Mouse (Mus musculus): ENCODE data around the gene Zmynd15.
"Not testable (repeated sequence)": the region's sequence is repeated elsewhere in the genome, so short reads cannot be mapped to it uniquely, and the experiment has no call there.

The Zmynd15 gene

DNA sequence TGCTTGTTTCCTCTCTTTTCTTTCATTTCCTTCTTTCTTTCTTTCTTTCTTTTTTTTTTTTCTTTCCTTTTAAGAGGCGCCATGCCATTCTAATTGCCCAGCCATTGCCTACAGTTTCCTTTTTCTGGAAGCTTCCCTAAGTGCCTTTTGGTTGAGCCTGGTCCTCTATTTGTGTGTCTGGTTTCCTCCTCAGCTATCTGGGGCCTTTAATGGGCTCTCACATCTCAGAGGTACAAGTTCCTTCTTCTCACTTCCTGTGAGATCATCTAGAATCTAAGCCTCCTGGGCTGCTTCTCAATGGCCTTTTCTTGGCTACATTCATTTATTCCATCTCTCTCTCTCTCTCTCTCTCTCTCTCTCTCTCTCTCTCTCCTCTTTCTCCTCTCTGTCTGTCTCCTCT lies 11.9 kb upstream of the Zmynd15 start:
- no peak for DNase-seq (ENCODE audit: low spot score in 2 of 2)

DNA sequence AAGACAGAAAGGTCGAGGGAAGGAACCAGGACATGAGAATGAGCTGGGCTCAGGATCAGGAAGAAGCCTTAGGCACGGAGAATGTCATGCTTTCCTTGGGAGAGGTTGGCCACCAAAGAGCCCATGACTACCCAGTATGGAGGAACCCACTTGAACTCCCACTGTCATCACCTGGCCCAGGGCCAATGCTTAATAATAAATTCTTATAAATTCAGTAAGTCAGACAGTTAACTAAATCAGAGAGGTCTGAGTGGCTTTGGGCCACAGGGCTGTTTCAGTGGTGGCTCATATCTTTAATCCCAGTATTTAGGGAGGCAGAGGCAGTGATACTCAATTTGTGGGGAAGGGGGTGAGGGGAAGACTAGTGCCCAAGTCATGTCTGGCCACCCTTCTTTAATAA lies 8.3 kb upstream of the Zmynd15 start:
- no peak for DNase-seq (ENCODE audit: low spot score in 2 of 2)

DNA sequence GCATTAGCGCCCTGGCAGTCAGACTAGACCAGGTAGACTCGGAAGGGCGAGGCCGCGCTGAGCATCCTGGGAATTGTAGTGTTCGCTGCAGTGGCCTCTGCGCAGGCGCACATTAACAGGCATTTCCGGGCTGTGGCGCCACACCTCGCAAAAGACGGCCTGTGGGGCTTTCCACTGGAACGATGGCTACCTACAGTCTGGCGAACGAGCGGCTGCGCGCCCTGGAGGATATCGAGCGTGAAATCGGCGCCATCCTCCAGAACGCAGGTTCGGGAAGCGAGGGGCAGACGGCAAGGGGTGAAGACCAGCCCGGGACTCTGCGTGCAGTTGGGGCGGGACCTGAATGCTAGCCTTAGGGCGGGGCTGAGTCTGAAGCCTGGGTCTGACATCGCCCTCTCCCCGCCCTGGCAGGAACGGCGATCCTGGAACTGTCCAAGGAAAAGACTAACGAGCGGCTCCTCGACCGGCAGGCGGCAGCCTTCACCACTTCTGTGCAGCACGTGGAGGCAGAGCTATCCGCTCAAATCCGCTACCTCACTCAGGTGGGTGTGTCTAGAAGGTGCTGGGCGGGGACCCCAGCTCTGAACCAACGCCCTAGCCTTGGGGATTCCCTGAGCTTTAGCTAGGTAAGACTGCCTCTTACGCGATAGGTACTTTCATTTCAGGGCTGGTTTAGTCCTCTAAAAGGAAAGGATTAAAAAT lies 7.3 kb upstream of the Zmynd15 start, which contains the start of gene Med11:
Med11 (plus strand) TSS at position 123 of the 702 bp plus-strand sequence.
- DNase-seq (ENCODE audit: low spot score in 2 of 2), result peak; percentile 93 to 95

DNA sequence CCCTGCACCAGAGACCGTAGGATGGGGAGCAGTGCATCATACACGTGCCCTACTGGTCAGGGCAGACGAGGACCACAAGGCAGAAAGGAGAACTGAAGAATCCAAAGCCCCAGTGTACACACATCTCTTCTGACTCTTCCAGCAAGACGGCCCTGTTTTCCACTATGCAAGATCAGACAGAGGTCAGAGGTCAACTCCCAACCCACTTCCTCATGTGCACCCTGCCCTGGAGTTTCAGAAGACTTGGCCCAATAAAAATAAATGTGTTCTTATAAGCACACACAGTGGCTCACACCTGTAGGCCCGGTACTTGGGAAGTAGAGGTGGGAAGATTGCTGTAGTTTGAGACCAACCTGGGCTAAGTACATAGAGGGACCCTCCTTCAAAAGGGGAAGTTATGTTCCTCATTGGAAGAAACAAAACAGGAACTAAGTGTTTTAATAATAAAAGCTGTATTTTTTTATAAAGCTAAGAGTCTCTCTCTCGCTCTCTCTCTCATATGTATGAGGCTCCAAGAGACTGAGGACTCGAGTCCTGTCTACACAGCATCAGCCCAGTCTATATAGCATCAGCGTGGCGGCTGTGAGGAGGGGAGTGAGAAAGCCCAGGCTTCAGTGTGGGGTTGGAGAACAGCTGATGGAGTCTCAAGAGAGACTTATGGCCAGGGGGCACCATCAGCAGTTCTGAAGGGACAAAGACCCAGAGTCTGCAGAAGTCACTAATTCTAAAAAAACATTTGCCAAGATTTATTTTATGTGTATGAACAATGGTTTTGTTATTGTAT lies 5.8 kb upstream of the Zmynd15 start:
- peak; percentile 43 to 48 for DNase-seq (ENCODE audit: low spot score in 2 of 2)

DNA sequence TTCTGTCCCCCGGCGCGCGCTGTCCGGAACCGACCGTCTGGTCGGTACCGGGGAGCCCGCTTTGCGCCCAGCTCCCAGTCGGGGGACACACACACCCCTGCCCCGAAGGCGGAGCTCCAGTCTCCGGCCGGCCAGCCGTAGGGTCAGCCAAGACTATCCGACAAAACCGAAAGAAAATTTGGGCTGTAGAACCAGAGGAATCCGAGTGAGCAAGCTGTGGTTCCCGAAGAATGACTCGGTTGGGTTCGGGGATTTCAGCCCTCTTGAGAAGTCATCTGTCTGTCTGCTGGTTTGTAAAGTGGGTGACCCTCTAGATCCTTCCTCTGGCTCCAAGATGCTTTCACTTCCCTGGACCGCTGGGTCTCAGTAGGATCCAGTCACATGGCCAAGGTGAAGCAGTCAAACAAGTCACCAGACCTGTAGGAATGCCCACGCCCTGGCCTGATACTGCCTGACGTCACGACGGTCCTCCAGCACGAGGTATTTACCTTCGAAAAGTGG lies 418 bp downstream of the Zmynd15 start, which contains the start of gene Cxcl16:
Cxcl16 (minus strand) TSS at position 384 of the 501 bp plus-strand sequence.
- no peak for DNase-seq (ENCODE audit: low spot score in 2 of 2)

DNA sequence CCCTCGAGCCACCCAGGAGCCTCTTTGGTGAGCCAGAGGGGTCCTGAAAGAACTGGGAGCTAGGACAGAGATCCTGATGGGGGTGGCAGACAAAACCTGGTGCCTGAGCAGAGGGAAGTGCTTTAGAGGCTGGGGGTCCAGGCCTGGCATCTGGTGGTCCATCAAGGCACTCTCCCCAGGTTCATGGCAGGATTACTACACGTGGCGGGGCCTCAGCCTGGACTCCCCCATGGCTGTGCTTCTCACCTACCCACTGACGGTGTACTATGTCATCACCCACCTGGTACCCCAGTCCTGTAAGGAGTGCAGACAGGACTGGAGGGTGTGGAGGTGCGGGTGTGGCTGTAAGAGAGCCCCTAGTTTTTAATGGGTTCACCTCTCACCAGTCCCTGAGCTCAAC lies 4.7 kb downstream of the Zmynd15 start:
- DNase-seq (ENCODE audit: low spot score in 2 of 2), result no peak

DNA sequence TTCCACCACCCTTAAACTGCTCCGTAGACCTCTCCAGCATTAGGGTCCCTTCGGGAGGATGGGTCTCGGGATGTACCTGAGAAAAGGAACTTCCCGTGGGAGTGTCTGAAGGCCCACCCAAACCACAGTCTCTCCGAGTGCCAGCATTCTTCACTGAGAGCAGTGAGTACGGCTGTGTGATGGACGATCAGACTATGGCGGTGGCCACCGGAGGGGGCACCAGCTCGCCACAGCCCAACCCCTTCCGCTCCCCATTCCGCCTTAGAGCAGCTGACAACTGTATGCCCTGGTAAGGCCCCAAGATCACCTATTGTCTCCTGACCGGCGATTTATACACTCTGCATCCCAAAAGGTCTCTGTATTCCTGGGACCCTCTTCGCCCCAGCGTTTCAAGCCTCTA lies 6.0 kb downstream of the Zmynd15 start:
- DNase-seq (ENCODE audit: low spot score in 2 of 2), result no peak

DNA sequence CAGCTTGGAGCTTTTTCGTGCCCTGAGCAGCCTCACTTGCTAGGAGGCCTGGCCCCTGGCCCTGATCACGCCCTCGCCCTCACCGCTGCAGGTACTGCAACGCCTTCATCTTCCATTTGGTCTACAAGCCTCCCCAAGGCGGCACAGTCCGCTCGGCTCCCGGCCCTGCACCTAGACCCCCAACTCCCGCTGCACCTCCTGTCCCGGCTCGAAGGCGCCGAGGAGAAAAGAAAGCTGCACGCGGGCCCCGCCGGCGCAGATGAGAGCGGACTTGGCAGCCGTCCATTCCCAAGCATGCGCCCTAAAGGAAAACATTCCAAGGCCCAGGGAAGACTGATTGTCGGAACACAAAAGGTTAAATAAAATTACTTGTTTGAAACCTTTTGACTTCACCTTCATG lies 6.6 kb downstream of the Zmynd15 start:
- no peak for DNase-seq (ENCODE audit: low spot score in 2 of 2)

DNA sequence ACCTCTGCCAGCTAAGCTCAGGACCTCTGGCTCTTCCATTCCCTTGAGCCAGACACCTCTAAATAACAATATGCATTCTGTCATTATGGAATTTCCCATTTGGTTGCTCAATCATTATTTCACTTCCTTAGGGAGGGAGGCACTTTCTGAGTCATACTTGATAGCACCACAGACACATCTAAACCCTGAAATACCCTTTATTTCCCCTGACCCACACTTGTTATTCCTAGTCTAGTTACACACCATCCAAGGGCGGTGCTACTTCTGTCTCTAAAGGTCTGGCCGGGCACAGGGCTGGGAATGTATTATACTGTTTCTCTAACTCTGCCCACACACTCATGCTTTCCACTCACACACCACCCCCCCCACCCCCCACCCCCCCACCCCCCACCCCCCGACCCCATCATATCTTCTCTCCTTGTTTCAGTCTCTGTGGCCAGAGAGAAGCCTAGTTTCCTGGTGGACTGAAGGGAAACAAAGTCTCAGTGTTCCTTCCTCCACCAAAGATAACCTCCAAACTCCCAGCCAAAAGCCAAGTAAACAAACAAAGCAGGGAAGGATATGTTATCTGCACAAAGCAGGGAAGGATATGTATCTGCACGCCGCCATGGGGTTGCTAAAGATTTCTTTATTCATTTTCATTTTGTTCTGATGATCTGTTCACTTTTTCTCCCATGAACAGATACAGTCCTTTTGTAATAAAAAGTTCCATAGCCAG lies 8.8 kb downstream of the Zmynd15 start:
- DNase-seq (ENCODE audit: low spot score in 2 of 2), result no peak

DNA sequence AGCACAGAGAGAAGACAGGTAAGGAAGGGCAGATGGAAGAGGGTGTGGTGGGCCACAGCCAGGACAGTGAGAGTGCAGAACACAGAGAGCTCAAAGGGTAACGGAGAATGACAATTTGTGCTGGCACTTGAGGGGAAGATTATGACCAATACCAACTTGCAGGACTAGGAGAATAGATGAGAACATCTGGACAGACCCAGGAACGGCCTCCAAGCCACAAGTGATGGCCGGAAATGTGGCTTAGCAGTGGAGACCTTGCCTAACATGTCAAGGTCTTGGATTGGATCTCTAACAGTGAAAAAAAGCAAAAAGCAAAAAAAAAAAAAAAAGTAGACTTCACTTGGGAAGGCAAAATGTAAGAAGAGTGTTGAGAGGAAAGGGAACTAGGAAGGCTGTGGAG lies 10.5 kb downstream of the Zmynd15 start:
- no peak for DNase-seq (ENCODE audit: low spot score in 2 of 2)

DNA sequence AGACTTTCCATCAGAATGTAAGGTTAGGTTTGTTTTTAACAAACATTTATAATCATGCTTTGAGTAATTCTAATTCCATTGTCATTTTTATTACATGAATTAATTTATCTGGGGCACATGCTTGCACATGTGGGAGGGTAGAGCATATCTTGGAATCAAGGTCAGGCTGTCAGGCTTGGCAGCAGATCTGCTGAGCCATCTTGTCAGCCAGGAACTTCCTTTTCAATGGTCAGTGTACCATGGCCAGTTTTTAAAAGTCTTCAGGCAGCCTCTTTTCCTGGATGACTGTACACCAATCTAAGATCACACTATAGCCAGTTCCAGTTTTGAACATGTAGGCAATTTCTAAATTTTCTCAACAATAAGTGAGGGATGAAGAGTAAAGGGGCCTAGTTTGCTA lies 13.5 kb downstream of the Zmynd15 start:
- DNase-seq (ENCODE audit: low spot score in 2 of 2), result no peak

DNA sequence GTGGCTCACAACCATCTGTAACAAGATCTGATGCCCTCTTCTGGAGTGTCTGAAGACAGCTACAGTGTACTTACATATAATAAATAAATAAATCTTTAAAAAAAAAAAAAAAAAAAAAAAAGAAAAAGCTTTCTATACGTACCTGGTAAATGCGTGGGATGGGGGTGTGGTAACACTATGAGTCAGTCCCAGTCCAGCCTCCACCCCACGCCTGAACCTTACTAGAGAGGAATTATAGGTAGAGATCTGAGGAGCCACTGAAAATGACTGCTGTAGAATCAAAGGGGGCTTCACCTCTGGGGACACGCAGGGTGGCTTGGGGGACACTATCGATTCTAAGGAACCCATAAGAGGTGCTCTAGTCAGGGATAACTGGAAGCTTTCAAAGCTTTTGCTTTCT lies 14.1 kb downstream of the Zmynd15 start:
- not testable (repeated sequence) for DNase-seq (ENCODE audit: low spot score in 2 of 2)

DNA sequence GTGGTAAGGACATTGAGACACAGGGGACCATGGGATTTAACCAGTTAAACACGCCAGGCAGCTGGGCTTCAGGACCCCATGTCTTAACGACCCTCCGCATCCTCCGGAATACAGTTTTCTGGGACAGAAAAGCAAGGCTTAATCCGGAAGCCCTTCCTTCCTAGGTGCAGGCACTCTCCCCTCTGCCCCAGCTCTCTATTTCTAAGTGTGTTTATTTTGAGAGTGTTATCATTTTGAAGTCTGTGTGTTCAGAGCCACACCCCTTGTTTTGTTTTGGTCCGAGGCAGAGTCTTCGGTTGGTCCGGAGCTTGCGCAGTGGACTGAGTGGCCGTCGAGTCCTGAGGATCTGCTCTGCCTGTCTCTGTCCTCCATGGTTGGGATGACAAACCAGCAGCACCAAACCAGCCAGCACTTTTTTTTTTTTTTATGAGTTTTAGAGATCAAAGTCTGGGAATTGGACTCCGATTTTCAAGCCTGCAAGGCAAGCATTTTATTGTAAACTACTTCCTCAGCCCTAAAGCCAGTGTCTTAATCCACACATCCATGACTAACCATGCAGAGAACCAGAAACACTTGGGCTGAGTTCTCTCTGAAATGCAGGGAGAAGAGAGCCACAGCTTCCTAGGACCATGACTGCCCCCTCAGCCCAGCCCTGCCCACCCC lies 15.8 kb downstream of the Zmynd15 start:
- DNase-seq (ENCODE audit: low spot score in 2 of 2), result no peak

DNA sequence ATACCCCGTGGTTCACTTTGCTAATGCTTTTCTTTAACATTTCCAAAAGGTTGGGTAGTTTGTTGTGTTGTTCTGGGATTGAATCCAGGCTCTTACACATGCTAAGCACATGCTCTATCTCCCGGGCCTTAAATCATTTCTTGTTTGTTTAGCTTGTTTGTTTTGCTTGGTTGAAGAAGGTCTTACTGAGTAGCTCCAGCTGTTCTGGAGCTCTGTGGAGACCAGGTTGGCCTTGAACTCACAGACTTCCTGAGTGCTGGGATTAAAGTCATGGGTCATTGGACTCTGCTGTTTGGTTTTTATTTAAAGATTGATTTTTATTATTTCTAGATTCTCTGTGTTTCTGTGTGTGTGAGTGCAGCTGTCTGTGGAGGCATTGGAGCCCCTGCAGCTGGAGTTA lies 26.3 kb downstream of the Zmynd15 start:
- no peak for DNase-seq (ENCODE audit: low spot score in 2 of 2)

DNA sequence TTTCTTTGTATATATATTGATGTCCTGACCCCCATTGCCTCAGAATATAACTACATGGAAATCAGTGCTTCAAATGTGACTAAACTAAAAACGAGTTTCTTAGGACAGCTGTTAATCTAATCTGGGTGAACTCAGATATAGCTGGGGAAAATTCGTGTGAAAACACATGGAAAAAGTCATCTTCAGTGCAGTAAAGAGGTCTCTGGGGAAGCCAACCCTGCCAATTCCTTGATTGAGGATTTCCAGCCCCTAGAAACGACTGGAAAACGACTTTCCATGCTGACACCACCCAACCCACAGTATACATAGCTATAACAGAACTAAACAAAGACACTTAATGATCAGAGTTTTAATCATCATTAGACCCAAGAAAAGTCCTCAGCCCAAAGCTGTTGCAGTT lies 28.6 kb downstream of the Zmynd15 start:
- no peak for DNase-seq (ENCODE audit: low spot score in 2 of 2)

DNA sequence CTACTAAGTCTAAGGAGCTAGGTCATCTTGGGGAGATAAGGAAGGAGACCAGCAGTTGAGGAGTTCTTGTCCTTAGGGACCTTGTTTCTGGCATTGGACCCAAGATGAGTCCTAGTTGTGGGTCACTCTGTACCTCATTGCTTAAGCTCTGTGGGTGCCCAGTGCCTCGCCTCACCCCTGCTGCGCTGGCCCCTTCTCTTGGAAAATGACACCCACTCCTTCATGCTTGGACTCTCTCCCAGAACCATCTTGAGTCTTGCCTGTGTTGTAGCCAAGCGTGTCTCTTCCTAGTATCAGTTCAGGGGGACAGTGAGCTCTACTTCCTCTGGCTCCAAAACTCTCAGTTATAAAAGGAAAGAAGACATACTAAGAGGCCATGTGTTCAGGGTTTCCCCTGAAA lies 29.9 kb downstream of the Zmynd15 start:
- DNase-seq (ENCODE audit: low spot score in 2 of 2), result no peak

DNA sequence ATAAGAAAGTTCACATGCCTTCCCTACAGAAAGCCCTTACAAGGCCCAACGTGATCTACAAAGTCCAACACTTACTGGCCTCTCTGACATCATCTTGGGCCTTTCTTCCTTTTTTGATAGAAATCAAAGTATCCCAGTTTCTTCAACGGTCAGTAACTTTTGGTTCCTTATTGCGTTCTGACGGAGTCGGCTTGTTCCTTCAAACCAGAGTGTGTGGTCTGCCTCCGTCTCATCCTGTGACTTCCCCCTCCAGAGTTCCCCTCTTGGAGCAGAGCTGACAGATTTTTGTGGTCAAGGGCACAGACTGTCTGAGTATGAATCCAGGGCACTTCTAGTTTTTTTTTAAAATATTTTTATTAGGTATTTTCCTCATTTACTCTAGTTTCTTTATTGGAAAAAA lies 30.5 kb downstream of the Zmynd15 start:
- DNase-seq (ENCODE audit: low spot score in 2 of 2), result peak; percentile 16 to 39

DNA sequence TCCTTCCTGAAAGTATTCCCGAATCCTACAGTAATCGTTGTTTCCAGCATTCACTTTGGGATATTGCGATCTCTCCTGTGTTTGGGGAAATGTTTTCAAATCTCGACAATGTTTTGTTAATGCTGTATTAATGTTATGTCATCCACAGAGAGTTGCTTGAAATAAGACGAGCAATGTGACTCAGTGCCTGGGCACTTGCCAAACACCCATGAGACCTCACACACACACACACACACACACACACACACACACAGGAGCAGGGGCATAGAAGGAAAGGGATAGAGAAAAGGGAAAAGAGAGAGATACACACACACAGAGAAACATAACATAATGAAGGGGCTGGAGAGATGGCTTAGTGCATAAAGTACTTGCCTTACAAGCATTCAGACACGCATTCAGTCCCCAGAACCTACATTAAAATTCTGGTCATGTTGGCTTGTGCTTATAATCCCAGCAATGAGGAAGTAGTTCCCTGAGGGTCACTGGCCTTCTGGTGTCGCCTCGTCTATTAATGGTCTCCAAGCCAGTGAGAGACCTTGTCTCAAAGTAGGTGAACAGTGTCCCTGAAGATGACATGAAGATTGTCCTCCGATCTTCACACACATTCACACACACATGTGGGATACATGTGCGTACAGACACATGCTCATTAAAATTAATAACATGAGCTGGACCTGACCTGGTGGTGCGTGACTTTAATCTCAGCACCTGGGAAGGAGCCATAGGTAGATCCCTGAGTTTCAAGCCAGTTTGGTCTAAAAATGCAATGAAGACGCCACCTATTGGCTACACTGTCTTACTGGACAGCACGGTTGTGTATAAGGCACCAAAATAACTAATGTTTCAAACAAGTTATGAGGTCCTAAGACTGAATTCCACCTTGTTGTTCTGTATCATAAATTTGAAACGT lies 40.6 kb downstream of the Zmynd15 start:
- DNase-seq (ENCODE audit: low spot score in 2 of 2), result no peak

DNA sequence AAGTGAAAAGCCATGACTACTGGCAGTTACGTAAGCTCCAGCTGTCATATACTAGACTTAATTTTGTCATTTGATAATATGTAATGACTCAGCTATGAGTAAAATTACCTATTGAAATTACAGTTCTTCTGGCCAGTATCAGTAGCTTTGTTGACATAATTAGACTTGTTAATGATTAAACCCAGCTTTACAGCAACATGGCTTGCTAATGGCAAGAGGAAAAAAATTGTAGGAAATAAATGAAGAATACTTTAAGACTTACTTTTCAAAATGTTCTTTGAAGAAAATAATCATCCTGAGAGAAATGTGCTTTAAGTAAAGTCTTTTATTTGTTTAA lies 41.2 kb downstream of the Zmynd15 start:
- no peak for DNase-seq (ENCODE audit: low spot score in 2 of 2)

DNA sequence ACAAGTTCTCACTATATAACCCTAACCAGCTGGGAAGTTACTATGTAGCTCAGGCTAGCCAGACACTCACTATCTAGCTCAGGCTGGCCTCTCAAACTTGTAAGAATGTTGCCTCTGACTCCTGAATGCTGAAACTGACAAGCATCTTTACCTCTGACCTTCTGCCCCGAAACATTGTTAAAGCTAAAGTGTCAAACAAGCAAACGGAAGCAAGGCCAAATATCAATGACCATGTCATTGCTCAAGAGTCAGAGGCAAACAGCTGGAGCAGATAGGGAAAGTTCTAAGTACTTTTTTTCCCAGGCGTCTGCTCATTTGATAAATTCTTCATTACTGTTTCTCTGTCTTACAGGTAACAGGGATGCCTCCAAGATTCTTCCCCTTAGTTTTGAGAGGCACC lies 42.8 kb downstream of the Zmynd15 start:
- no peak for DNase-seq (ENCODE audit: low spot score in 2 of 2)

DNA sequence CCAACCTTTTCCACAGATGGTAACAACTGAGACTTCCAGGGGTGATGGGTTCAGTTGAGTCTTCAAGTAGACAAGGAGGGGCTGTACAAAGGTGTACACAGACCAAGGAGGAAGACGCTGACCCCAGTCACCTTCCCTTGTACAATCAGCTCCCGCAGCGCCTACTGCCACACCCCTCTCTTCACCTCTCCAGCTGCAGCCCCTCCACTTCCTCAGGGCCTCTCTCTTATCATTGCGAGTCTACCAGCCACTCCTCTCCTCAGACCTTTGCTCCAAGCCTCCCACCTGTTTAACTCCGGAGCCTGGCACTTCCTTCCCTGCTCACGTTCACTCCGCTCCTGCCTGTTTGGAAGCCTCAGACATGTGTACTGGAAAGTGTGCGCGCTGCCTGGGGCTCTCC lies 45.7 kb downstream of the Zmynd15 start, which contains the start of gene Tm4sf5:
Tm4sf5 (plus strand) TSS at position 275 of the 400 bp plus-strand sequence.
- no peak for DNase-seq (ENCODE audit: low spot score in 2 of 2)

All from spleen, postnatal 36 days (tissue).